Mouse (Mus musculus): ENCODE results near the gene Ostm1. TPM values are rescaled to one million over a fixed set of nuclear protein-coding genes. Genes with fewer than 3 reads are reported as not detected.
A peak's percentile ranks its signal among the peaks of the same experiment; 100 is the strongest.

Gene Ostm1
- 30.3 and 35.1 TPM in 2 replicates for total RNA-seq (2017)

DNA sequence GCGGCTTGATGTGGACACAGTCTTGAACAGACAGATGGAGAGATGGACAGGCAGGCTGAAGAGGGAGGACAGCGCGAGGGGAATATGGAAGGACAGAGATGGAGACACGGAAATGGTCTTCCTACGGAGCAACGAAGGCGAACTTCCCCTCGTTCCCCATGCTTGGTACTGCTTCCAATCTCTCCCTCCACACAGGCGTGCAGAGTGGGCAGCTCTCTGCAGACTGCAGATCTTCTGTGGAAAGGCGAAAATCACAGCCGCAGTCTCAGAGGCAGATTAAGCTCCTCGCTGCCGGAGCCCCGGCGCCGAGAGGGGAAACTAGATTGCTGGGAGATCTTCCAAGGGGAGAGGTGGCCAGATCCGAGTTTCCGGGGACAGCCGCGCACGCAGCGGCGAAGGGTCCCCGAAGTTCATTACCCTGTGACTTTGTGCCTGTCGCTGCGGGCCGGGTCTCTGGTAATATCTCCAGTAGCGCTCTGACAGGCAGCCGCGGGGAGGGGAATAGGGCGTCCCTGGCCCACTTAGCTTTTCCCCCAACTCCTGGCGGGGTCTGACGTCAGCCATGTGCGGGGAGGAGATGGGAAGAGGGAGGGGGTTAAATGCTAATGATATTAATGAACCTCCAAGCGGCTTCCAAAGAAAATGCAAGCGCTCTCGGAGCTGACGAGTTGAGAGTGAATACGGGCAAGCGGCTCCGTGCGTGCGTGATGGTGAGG lies at the start of gene Ostm1, which contains the start of gene Nr2e1:
TSS of gene Ostm1 (plus strand) at position 666 of the 716 bp plus-strand sequence.
TSS of gene Nr2e1 (minus strand) at position 476 of the 716 bp plus-strand sequence.
- ATAC-seq (replicated peaks in 1 of 2; ENCODE audit: insufficient read depth in 1 of 2, low FRiP score in 2 of 2, low TSS enrichment in 1 of 2, low read depth in 1 of 2, poor library complexity in 2 of 2, severe bottlenecking in 2 of 2) = no peak

DNA sequence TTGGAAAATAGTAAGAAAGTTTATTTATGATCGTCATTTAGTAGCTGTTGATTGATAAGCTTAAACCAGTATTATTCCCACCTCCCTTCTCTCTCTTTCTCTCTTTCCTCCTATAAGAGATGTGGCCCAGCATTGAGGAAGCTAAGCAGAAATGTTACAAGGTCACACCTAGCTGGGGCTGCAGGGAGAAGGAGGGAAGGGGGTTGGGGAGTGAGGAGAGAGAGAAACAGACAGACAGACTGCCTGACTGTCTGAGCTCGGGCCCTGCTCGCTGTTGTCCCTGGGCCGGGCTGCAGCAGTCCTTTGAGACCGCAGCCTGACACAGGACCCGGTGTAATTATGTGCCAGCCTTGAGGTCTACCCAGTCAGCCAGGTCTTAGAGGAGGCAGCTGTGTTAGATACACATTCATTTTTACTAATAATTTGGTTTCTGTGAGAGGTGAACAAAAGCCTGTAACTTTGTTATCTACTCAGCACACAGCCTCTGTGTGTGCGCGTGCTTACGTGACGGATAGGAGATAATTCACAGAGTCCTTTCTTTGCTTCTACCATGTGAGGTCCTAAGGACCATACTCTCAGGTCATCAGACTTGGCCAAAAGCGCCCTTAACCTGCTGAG lies 49.7 kb upstream of the Ostm1 start:
- peak in 1 of 2 experiments; percentile 32; a peak in 1 of 4 replicates for ATAC-seq (replicated peaks in 1 of 2; ENCODE audit: insufficient read depth in 1 of 2, low FRiP score in 2 of 2, low TSS enrichment in 1 of 2, low read depth in 1 of 2, poor library complexity in 2 of 2, severe bottlenecking in 2 of 2)

DNA sequence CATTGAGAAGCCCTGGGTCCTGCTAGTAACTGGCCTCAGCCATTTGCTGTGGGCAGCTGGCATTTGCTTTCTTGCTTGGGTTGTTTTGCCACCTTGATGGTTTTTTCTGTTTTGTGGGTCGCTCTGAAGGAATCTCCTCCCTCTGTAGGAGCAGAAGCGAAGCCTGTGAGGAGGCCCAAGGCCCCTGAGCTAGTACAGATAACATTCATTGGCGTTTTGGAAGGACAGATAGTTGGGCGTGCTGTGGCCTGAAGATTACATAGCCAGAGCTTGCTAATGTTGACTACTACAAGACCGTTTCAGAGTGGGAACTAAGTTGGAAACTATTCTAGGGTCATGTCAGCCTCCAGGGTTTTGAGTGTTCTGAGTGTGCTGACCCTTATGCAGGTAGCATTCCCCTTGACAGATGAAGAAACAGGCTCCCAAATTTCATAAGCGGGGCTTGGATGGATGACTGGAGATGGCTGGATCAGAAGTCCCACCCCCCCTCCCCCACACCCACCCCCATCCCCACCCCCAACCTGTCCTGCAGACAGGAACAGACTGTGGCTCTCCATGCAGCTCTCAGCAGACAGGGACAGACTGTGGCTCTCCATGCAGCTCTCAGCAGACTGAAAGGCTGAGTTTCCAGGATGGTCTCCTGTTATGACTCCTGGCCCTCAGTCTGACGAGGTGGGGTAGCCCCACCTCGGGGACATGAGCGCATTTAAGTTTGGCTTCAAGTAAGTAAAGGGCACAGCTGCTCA lies 45.9 kb upstream of the Ostm1 start:
- ATAC-seq (replicated peaks in 1 of 2; ENCODE audit: insufficient read depth in 1 of 2, low FRiP score in 2 of 2, low TSS enrichment in 1 of 2, low read depth in 1 of 2, poor library complexity in 2 of 2, severe bottlenecking in 2 of 2) = peak in 1 of 2 experiments; percentile 39; a peak in 1 of 4 replicates

DNA sequence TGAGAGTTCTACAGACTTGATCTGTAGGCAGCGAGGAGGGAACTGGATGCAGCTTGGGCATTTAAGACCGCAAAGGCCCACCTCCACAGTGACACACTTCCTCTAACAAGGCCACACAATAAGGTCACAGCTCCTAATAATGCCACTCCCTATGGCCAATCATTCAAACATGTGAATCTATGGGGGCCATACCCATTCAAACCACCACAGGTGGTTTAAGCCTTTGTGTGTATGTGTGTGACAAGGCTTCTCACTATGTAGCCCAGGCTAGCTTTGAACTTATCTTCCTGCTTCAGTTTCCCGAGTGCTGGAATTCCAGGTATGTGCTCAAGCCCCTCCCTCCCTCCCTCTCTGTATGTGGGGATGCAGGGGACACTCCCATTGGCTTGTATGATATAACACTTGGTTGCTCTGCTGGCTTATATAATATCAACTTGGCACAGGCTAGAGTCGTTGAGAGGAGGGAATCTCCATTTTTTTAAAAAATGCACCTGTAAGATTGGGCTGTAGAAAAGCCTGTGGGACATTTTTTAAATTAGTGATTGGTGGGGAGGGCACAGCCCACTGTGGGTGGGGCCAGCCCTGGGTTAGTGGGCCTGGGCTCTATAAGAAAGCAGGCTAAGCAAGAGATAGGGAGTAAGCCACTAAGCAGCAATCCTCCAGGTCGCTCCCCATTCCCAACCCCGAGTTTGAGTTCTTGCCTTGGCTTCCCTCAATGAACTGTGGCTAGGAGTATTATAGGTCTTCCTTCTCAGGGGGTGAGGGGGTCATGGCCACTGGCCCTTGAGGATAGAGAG lies 37.7 kb upstream of the Ostm1 start:
- ATAC-seq (replicated peaks in 1 of 2; ENCODE audit: insufficient read depth in 1 of 2, low FRiP score in 2 of 2, low TSS enrichment in 1 of 2, low read depth in 1 of 2, poor library complexity in 2 of 2, severe bottlenecking in 2 of 2) = no peak

DNA sequence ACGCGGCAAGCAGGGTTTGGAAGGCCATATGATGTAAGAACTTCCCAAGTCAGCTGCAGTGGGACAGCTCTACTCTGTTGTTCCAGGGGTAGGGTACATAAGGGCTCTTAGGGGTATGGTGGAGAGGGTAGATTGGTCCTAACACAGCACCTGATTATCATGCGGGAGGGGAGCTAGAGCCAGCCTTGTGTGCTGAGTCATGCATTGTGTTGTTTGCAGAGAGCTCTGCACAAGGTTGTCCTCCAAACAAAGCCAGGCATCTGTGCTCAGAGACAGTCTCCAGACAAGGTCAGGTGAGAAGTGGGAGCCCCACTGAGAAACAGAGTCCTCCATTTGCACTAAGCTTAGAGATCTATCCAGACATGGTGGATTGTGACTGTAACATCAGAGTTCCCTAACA lies 37.1 kb upstream of the Ostm1 start:
- ATAC-seq (replicated peaks in 1 of 2; ENCODE audit: insufficient read depth in 1 of 2, low FRiP score in 2 of 2, low TSS enrichment in 1 of 2, low read depth in 1 of 2, poor library complexity in 2 of 2, severe bottlenecking in 2 of 2) = no peak

DNA sequence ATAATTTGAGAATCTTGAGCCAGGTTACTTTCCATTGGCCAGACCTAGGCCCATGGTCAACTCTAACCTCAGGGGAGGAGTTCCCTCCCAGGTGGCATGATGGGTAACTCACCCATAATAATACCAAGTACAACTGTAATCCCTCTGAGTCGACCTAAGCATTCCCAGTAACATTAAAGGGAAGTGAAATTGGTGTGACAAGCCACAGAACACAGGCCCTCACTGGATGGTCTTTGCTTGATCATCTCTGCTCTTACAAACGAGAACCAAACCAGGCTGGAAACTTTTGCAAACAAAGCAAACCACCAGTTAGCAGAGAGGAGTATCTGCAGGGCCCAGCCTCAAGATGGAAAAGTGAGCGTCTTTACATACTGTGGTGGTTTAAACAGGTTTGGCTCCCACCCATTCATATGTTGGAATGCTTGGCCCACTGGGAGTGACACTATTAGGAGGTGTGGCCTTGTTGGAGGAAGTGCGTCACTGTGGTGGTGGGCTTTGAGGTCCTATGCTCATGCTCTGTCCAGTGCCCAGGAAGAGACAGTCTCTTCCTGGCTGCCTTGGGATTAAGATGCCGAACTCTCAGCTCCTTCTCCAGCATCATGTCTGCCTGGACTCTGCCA lies 23.9 kb upstream of the Ostm1 start:
- ATAC-seq (replicated peaks in 1 of 2; ENCODE audit: insufficient read depth in 1 of 2, low FRiP score in 2 of 2, low TSS enrichment in 1 of 2, low read depth in 1 of 2, poor library complexity in 2 of 2, severe bottlenecking in 2 of 2) = no peak

DNA sequence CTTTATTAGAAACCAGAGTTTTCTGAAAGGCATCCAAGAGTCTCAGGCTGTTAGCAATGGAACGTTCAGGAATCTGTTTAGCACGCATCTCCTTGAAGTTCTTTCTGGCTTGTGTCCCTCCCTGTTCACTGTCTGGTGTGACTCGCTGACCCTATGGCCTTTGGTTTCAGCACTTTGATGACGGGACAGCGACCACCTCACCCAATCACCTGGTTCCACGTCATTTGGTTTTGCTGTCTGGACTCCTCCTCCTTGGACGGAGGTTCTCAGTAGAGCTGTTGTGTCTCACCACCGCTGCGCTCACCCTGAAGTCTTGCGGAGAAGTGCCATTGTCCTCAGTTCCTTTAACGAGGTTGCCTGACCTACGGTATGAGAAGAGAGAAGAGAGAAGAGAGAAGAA lies 21.4 kb upstream of the Ostm1 start:
- ATAC-seq (replicated peaks in 1 of 2; ENCODE audit: insufficient read depth in 1 of 2, low FRiP score in 2 of 2, low TSS enrichment in 1 of 2, low read depth in 1 of 2, poor library complexity in 2 of 2, severe bottlenecking in 2 of 2) = peak in 1 of 2 experiments; percentile 62; a peak in 1 of 4 replicates

DNA sequence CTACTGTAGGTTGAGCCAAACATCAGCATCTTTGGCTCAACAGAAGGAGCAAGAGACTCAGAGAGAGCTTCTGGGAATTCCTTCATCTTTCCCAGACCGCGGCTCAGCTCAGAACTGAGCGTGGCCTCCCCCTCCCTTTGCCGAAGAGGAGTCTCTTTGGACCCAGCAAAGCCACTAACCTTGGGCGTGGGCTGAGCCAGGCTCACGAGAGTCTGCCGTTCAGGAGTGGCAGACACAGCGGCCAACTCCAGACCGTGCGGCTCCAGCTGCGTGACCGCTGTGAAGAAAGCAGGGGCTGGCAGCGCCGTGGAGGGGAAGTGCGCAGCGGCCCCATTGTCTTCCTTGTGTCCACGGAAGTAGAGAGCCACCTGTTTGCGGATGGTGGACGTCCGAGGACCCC lies 11.1 kb upstream of the Ostm1 start:
- no peak for ATAC-seq (replicated peaks in 1 of 2; ENCODE audit: insufficient read depth in 1 of 2, low FRiP score in 2 of 2, low TSS enrichment in 1 of 2, low read depth in 1 of 2, poor library complexity in 2 of 2, severe bottlenecking in 2 of 2)

DNA sequence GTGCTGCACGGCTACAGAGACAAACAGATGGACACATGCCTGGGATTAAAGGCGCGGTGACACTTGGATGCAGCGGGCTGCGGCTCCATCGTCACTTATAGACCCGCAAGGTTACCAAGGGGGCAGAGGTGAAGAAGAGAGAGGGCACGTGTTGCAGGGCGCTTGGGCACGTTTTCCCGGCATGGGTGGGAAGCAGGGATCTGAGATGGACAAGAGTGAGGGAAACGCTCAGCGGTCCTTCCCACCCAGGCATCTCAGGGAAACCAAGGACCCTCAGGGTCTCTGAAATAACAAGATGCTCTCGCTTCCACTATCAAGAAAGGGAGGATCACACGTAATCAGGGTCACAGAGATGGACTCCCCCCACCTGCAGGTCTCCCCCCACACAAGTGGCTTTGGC lies 10.7 kb upstream of the Ostm1 start:
- ATAC-seq (replicated peaks in 1 of 2; ENCODE audit: insufficient read depth in 1 of 2, low FRiP score in 2 of 2, low TSS enrichment in 1 of 2, low read depth in 1 of 2, poor library complexity in 2 of 2, severe bottlenecking in 2 of 2) = no peak

DNA sequence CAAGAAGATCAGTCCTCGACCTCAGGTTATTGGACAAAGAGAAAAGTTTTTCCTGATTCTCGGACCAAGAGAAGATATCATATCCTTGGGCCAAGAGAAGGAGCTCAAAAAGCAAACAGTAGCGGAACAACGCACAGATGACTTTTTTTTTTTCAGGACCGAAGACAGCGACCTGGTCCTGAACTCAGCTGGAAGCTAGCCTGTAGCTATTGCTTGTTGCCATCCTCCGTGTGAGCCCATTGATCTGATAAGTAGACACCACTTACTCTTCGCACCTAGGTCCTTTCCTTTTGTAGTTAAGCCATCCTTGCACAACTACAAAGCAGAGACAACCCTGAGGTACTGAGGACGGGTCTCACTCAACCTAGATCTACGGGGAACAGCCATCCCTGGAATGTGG lies 9.0 kb upstream of the Ostm1 start:
- no peak; a peak in 1 of 4 replicates for ATAC-seq (replicated peaks in 1 of 2; ENCODE audit: insufficient read depth in 1 of 2, low FRiP score in 2 of 2, low TSS enrichment in 1 of 2, low read depth in 1 of 2, poor library complexity in 2 of 2, severe bottlenecking in 2 of 2)

DNA sequence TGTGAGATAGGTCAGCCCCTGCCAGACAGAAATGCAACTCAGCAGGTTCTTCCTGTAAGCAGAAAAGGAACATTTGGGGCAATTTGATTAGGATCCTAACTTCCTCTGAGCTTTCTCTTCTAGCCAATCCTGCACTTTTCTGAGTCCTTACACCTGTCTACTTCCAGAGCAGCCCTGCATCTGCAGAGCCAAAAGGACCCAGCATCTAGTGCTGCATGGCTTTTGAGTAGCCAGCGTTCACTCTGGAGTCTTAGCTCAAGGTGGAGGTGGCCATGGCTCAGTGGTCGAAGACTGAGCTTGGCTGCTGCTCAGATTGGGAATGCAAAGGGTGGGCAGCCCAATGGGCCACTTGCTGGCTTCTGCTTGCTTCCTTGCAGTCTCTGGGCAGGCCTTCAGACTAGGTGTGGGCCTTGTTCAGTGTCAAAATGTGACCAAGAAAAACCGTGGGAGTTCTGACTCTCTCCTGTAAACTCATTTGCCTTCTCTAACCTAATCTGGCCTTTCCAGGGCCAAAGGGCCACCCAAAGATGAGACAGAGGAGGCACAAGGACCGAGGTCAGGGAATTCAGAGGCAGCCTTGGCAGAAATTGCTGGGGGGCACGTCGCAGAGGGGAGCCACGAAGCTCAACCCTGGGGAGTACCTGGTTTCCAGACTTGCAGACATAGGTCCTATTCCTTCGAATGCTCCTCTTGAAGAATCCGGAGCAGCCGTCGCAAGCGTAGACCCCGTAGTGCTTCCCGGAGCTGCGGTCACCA lies 5.9 kb upstream of the Ostm1 start:
- ATAC-seq (replicated peaks in 1 of 2; ENCODE audit: insufficient read depth in 1 of 2, low FRiP score in 2 of 2, low TSS enrichment in 1 of 2, low read depth in 1 of 2, poor library complexity in 2 of 2, severe bottlenecking in 2 of 2) = no peak

DNA sequence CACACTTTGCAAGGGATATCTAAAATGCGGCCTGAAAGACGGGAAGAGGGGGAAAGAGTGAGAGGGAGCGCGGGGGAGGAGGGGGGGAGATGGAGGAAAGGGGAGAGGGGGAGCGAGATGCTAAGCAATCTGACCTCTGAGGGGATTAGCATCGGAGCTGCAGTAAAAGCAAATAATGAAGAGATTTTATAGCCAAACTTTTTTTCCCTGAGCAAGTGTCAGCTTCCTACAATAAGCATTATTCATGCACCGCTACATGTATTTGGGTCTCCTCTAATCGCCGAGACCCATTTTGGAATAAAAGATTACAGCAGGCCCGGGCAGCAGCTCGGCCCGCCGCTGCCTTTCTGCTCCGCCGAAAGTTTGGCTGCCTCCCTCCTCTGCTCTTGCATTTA lies 5.3 kb upstream of the Ostm1 start:
- no peak for ATAC-seq (replicated peaks in 1 of 2; ENCODE audit: insufficient read depth in 1 of 2, low FRiP score in 2 of 2, low TSS enrichment in 1 of 2, low read depth in 1 of 2, poor library complexity in 2 of 2, severe bottlenecking in 2 of 2)

DNA sequence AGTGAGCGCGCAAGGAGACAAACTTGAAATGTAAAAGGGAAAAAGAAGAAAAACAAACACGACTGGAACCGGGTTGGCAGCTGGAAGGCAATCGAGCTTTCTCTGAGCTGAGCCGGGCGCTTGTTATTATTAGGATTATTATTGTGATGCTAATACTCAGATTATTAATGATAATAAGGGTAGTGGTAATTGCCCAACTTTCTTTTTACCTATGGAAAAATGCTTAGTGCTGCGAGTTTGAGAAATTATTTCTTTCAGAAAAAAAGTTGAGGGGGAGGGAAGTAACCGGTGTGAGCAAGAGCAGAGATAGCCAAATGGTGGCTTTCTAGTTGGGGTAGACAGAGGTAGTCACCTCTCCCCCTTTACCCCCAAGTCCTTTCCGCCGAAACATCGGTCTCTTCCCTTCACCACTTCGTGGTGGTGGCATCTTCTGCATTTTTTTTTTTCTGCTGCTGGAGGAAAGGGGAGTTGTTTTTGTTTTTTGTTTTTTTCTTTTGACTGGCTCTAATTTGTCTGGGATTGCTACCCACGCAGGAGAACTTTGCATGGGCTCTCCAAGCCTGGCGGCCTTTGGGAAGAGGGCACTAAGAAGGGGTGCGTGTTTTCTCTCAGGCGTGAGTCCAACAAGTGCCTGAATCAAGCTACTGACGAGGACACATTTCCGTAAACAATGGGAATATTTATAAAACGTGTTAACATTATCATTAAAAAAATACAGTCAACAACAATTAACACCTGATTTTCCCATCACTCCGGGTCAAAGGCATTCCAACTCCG lies 4.7 kb upstream of the Ostm1 start:
- ATAC-seq (replicated peaks in 1 of 2; ENCODE audit: insufficient read depth in 1 of 2, low FRiP score in 2 of 2, low TSS enrichment in 1 of 2, low read depth in 1 of 2, poor library complexity in 2 of 2, severe bottlenecking in 2 of 2) = no peak

DNA sequence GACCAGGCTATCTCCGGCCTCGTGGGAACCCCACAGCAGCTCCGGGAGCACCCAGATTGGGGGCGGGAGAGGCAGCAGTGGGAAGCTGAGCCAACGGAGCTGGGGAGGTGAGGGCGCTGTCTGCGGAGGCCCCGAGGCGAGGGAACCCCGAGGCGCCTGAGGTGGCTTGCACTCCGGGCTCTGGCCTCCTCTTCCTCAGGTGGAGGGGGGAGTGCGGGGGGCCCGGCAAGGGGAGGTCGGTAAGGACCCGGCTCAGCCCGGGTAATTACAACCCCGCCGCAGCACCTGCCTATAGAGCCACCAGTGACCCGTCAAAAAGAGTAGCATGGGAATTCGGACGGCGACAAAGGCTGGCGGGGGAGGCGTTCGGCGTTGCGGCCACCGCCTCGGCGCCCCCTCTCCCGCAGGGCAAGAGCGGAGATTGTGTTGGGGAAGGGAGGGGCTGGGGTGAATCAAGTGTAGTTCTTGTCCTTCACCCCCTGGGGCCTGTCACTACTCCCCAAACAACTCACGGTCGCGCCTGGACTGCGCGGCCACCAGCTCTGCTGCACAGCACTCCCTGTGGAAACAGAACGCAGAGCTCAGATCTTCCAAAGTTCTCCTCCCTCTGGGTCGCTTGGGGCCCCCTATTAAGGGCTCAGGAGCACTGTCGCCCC lies 4.0 kb upstream of the Ostm1 start:
- ATAC-seq (replicated peaks in 1 of 2; ENCODE audit: insufficient read depth in 1 of 2, low FRiP score in 2 of 2, low TSS enrichment in 1 of 2, low read depth in 1 of 2, poor library complexity in 2 of 2, severe bottlenecking in 2 of 2) = no peak

DNA sequence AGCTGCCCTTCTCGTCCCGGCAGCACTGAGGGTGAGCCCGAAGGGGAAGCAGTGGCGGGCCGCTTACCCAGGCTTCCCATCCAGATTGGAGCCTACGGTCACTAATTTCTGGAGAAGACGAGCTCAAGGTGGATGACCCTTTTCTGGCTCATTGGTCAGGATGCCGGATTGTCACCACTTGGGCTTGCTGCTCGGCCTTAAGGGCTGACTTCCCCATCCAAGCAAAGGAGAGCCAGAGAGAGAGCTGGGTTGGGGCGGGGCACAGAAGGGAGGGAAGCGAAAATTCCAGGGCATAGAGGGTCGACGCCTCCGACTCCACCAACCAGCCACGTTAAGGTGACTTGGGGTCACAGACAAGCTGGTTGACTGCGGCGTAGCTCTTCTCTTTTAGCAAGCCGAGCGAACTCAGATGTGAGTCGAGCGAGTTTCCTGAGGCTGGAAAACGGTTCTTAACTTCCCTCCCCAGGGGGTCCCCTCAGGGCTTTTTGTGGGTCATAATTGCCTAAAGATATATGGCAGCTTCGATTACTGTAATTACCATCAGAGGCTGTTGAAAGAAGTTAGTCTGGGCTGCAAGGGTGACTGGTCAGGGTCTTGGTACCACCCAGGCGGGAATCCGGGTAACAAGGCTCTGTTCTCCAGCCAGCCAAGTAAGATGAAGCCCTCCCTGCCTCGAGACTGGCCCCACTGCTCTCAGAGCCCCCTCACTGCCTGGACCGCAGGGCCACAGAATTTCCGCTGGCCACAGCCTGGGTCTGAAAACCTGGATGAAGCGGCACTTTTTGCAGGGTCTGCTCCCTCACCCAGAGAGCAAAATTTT lies 3.3 kb upstream of the Ostm1 start:
- ATAC-seq (replicated peaks in 1 of 2; ENCODE audit: insufficient read depth in 1 of 2, low FRiP score in 2 of 2, low TSS enrichment in 1 of 2, low read depth in 1 of 2, poor library complexity in 2 of 2, severe bottlenecking in 2 of 2) = no peak

Data from hematopoietic stem cell, adult 5-6 weeks (primary cell).